In the genomic region with DNA sequence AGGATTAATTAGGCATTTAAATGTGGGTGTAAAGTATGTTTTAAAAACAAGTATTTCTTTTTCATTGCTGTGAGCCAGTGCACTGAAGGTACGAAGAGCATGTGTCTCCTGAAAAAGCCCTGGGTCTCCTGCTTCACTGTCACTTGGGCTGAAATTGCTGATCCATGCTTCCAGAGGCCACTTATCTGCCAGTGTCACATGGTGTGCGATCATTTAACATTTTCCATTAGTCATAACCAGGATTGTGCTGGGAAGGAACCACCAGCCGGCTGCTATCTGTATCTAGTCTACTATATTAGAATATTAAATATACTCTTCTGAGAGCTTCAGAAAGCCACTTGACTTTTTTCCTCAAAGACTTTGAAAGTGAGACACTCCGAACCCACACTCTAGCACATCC, we compare ENCODE assay signal across 14 mouse cellular contexts.
"Had no signal": no experiment of that assay in that cellular context is flagged by ENCODE, and none has a peak within 500 bp of the region (broad histone marks: within the 10 kb centered on the region; RNA-seq: fewer than 3 reads in every experiment).

No protein-coding gene starts in this region.

- DNase-seq: kidney, adult 18-20 months; kidney, postnatal 10 days; kidney, postnatal 4 days; left cerebral cortex, postnatal 4 days; liver, embryonic 13.5 days; lung, adult 18-20 months; retina, postnatal 1 day; right cerebral cortex, postnatal 4 days; spleen, adult 18-20 months; thymus, adult 2 months; thymus, postnatal 25 days had no signal

- H3K9me3 ChIP-seq: limb, embryonic 13.5 days; liver, embryonic 13.5 days; neural tube, embryonic 13.5 days had no signal

- H3K27me3 ChIP-seq: limb, embryonic 13.5 days; liver, embryonic 13.5 days; neural tube, embryonic 13.5 days had no signal

- H3K4me3 ChIP-seq: layer of hippocampus, adult 2 months; limb, embryonic 13.5 days; liver, embryonic 13.5 days; neural tube, embryonic 13.5 days had no signal

- H3K36me3 ChIP-seq: limb, embryonic 13.5 days; liver, embryonic 13.5 days; neural tube, embryonic 13.5 days had no signal

- H3K4me1 ChIP-seq: liver, embryonic 13.5 days had no signal

- H3K27ac ChIP-seq: layer of hippocampus, adult 2 months; limb, embryonic 13.5 days; liver, embryonic 13.5 days; neural tube, embryonic 13.5 days had no signal

- H3K9ac ChIP-seq: limb, embryonic 13.5 days; liver, embryonic 13.5 days; neural tube, embryonic 13.5 days had no signal

- H3K4me2 ChIP-seq: limb, embryonic 13.5 days; liver, embryonic 13.5 days; neural tube, embryonic 13.5 days had no signal
